Mouse (Mus musculus) E14TG2a.4 (cell line): Measurements from ENCODE around the gene Grin2b.

Experiments used
- CTCF ChIP-seq: conservative IDR thresholded peaks from 2 replicates; pipeline ENCODE4 v1.5.1; 2014; ENCODE audit warnings: low read length
- NANOG ChIP-seq: IDR thresholded peaks from 2 replicates; pipeline ENCODE4 v1.6.1; 2014; ENCODE audit warnings: borderline replicate concordance, low read length, mixed read lengths

DNA sequence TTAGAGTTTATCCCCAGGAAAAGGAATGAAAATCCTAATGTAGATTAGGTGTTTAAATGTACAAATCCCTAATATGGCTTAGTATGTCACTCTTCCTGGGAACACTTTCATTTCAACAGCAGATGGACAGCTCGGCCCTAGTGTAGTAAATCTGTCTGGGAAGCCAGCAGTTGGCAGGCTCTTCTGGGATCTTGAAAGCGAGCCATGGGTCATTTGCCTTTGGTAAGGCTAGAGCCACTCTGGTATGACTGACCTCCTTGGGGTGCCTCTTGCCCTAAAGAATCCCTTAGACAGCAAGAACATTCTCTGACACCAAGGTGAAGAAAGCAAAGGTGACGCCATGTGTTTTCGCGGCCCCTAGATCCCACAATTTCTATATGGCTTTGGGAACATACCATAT, 446.2 kb downstream of the Grin2b start:
- no peak for TF ChIP-seq CTCF
- TF ChIP-seq NANOG = no peak
